Mouse (Mus musculus) CH12.LX (cell line): ENCODE measurements around the gene Gfod2. TPM values are rescaled to one million over a fixed set of nuclear protein-coding genes. Genes with fewer than 3 reads are reported as not detected.

ENCODE experiments used
- DNase-seq: peaks from one replicate; pipeline ENCODE4 v3.0.0-alpha.2; 2013; ENCODE audit errors: extremely low read depth
- H3K27ac ChIP-seq: 2 replicates; pipeline ENCODE4 v1.5.1; 2012; ENCODE audit warnings: low read depth, mild to moderate bottlenecking, control low read depth, moderate library complexity; ENCODE audit not compliant: insufficient read depth
- H3K27me3 ChIP-seq: replicated peaks from 2 replicates; pipeline ENCODE3; 2012; ENCODE audit warnings: inconsistent platforms
- H3K36me3 ChIP-seq, 2 experiments: replicated peaks in 1 of 2; 2 replicates each; pipeline versions ENCODE3 to v1.6.1; 2012; ENCODE audit warnings: inconsistent platforms in 1 of 2, low read length in 1 of 2, mild to moderate bottlenecking in 1 of 2, mixed read lengths in 1 of 2, moderate library complexity in 1 of 2; ENCODE audit not compliant: control insufficient read depth in 1 of 2, insufficient read depth in 1 of 2
- H3K4me1 ChIP-seq, 2 experiments: 2 replicates each; pipeline ENCODE4 v1.6.1; 2012; ENCODE audit warnings: inconsistent platforms in 1 of 2, moderate library complexity in 1 of 2; ENCODE audit not compliant: insufficient read depth in 2 of 2, control insufficient read depth in 1 of 2
- H3K4me2 ChIP-seq: 2 replicates; pipeline ENCODE4 v1.6.1; 2012; ENCODE audit warnings: low read depth, mild to moderate bottlenecking, control low read depth; ENCODE audit not compliant: poor library complexity, insufficient read depth, severe bottlenecking
- H3K4me3 ChIP-seq, 3 experiments: fragments of 150-350 bp in 1 of 3; sonication (generic) in 1 of 3; replicated peaks in 1 of 3; 2 replicates each; pipeline versions ENCODE3 to v1.5.1; 2011 to 2012; ENCODE audit warnings: low read depth in 2 of 3, low read length in 2 of 3, mild to moderate bottlenecking in 2 of 3, moderate library complexity in 2 of 3, control low read depth in 1 of 3, improper control_type of control experiment in 1 of 3, inconsistent platforms in 1 of 3, mixed read lengths in 1 of 3; ENCODE audit not compliant: poor library complexity in 1 of 3
- H3K79me2 ChIP-seq: replicated peaks from 2 replicates; pipeline ENCODE4 v1.6.1; 2012; ENCODE audit warnings: mild to moderate bottlenecking, moderate library complexity; ENCODE audit not compliant: control insufficient read depth, poor library complexity, insufficient read depth, severe bottlenecking; ENCODE audit errors: extremely low read depth
- H3K9ac ChIP-seq: 2 replicates; pipeline ENCODE4 v1.6.1; 2012; ENCODE audit warnings: low read depth, mild to moderate bottlenecking, control low read depth, moderate library complexity; ENCODE audit not compliant: insufficient read depth
- H3K9me3 ChIP-seq: replicated peaks from 2 replicates; pipeline ENCODE3; 2012; ENCODE audit warnings: low read length, inconsistent platforms, mixed read lengths
- CTCF ChIP-seq, 2 experiments: IDR thresholded peaks in 1 of 2; conservative IDR thresholded peaks in 1 of 2; 2 replicates each; pipeline ENCODE4 v1.5.1; 2011 to 2012; ENCODE audit warnings: low read depth in 2 of 2, low read length in 2 of 2, improper control_type of control experiment in 1 of 2, inconsistent platforms in 1 of 2, mild to moderate bottlenecking in 1 of 2, moderate library complexity in 1 of 2
- E2F4 ChIP-seq: IDR thresholded peaks from 2 replicates; pipeline ENCODE4 v1.6.1; 2011; ENCODE audit warnings: low read depth, low read length, improper control_type of control experiment; ENCODE audit not compliant: insufficient replicate concordance
- IRF4 ChIP-seq: IDR thresholded peaks from 2 replicates; pipeline ENCODE4 v1.6.1; 2014; ENCODE audit warnings: low read depth, mild to moderate bottlenecking, inconsistent platforms, low read length, improper control_type of control experiment
- JUN ChIP-seq: IDR thresholded peaks from 2 replicates; pipeline ENCODE4 v1.6.1; 2011; ENCODE audit warnings: low read depth, mild to moderate bottlenecking, low read length, improper control_type of control experiment, moderate library complexity; ENCODE audit not compliant: insufficient read depth
- KAT2A ChIP-seq: IDR thresholded peaks from 2 replicates; pipeline ENCODE4 v1.6.1; 2012; ENCODE audit warnings: low read length, improper control_type of control experiment, inconsistent platforms; ENCODE audit not compliant: insufficient replicate concordance
- MAFK ChIP-seq: IDR thresholded peaks from 2 replicates; pipeline ENCODE4 v1.6.1; 2011; ENCODE audit warnings: low read length, improper control_type of control experiment; ENCODE audit not compliant: insufficient replicate concordance
- NELFE ChIP-seq: IDR thresholded peaks from 2 replicates; pipeline ENCODE4 v1.6.1; 2011; ENCODE audit warnings: low read depth, low read length, improper control_type of control experiment
- NRF1 ChIP-seq: IDR thresholded peaks from 2 replicates; pipeline ENCODE4 v1.6.1; 2014; ENCODE audit warnings: low read depth, mild to moderate bottlenecking, inconsistent platforms, low read length, improper control_type of control experiment, moderate library complexity
- POLR2AphosphoS2 ChIP-seq: IDR thresholded peaks from 2 replicates; pipeline ENCODE4 v1.6.1; 2011; ENCODE audit warnings: low read depth, low read length, improper control_type of control experiment
- UBTF ChIP-seq: IDR thresholded peaks from 2 replicates; pipeline ENCODE4 v1.6.1; 2012; ENCODE audit warnings: low read depth, mild to moderate bottlenecking, inconsistent platforms, low read length, improper control_type of control experiment, moderate library complexity
- dilution Hi-C: fragments of 300-500 bp; cut with MboI; formaldehyde crosslinking; loops from 2 replicates; pipeline ENCODE4 v1.14.3; 2020; ENCODE audit warnings: low sequenced_read_pairs; ENCODE audit not compliant: extremely low pct_unique_long_range_greater_than_20kb, extremely low pct_ligation_motif_present
- in situ Hi-C: fragments of 300-500 bp; cut with MboI; formaldehyde crosslinking; loops from 3 replicates; pipeline ENCODE4 v1.14.3; 2019; ENCODE audit warnings: low sequenced_read_pairs, low pct_ligation_motif_present, low pct_unique_long_range_greater_than_20kb, mixed read lengths
- polyA plus RNA-seq: library from polyadenylated mRNA; unstranded; fragments of >175 nt; gene quantifications from 2 replicates; pipeline ENCODE4 v1.2.1, GENCODE M21; 2012; ENCODE audit warnings: low read depth; ENCODE audit not compliant: insufficient read length
- total RNA-seq, 2 experiments: library from RNA; depleted of rRNA; stranded (reverse); fragments of 300-350 nt in 1 of 2; fragments of >200 nt in 1 of 2; gene quantifications; 2 replicates each; pipeline ENCODE4 v1.2.3; 2012 to 2014

Gene Gfod2
- total and polyA plus RNA-seq, 3 experiments = 1.7 to 3.1 (median 3.1) TPM

DNA sequence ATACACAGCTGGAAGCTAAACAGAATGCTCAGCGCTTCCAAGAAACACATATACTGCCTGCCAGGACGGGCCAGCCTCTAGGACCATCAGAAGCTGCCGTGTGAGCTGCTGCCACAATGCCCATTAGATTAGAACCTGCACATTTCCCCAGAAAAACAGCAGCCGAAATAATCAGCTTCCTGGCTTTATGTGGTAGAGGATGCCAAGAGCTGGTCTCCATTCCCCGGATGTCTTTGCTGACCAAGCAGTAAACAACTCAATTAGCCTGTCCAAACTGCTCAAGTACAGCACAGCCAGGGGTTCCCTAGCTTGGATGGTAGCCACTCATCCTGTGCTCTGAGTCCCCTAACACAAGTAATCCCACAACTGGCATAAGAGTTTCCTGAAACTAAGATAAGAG is 49.3 kb upstream of the Gfod2 start:
- no peaks in the 10 kb centered on the region for H3K9me3 ChIP-seq
- in situ Hi-C loops (no loop called here), dilution Hi-C loops (no loop called here)
- H3K9ac ChIP-seq = no peak overlapping the region
- DNase-seq = no peak
- H3K4me3 ChIP-seq = no peak overlapping the region
- peaks cover 0 to 47% of the 10 kb centered on the region in 2 experiments for H3K36me3 ChIP-seq
- H3K79me2 ChIP-seq = peaks cover 20% of the 10 kb centered on the region
- H3K27ac ChIP-seq = no peak overlapping the region
- no peak overlapping the region for H3K4me2 ChIP-seq
- no peaks in the 10 kb centered on the region for H3K27me3 ChIP-seq
- H3K4me1 ChIP-seq = peaks cover 15 to 63% of the 10 kb centered on the region in 2 experiments
- TF ChIP-seq CTCF (conservative IDR thresholded peaks at IDR 0.05 in 1 of 2, IDR thresholded peaks at IDR 0.05 in 1 of 2; ENCODE audit: low read depth in 2 of 2, low read length in 2 of 2) (no peak), NELFE (no peak), POLR2AphosphoS2 (no peak), IRF4 (no peak), KAT2A (no peak), MAFK (no peak)

GRCm38 (mm10) chr8:105805964-105806363 is 47.5 kb upstream of the Gfod2 start:
- Histone ChIP-seq H3K79me2 (peaks cover 20% of the 10 kb centered on the region), H3K27me3 (no peaks in the 10 kb centered on the region), H3K36me3 (peaks cover 0 to 42% of the 10 kb centered on the region in 2 experiments), H3K4me2 (no peak overlapping the region; the same call in 1 of the 2 replicates), H3K4me3 (no peak overlapping the region), H3K27ac (no peak overlapping the region; the same call in 1 of the 2 replicates), H3K9me3 (no peaks in the 10 kb centered on the region), H3K9ac (no peak overlapping the region)
- in situ Hi-C loops (no loop called here), dilution Hi-C loops (no loop called here)
- TF ChIP-seq NRF1 (no peak), JUN (no peak), MAFK (peak; percentile 73; the same call in 1 of the 2 replicates)
- TF ChIP-seq, all 38 proteins: peak for 1
- DNase-seq = peak; percentile 30
- H3K4me1 ChIP-seq = peaks cover 16 to 57% of the 10 kb centered on the region in 2 experiments

DNA sequence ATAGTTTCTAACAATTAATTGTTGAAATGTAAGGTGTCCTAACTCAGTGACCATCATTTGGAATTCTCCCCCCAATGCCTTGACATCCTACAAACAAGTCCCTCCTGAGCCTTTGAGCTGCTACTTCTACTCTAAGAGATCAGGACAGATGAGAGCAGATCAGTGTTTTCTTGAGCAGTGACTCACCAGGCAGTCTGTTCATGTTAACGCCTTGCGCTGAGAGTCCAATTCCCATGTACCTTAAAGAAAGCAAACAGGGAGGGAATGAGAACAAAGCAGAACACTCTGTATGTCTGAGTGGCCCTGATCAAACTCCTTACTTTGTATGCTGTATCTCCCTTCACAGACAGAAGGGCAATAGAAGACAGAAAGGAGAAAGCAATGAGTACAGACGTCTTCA is 46.9 kb upstream of the Gfod2 start:
- H3K36me3 ChIP-seq = peaks cover 0 to 43% of the 10 kb centered on the region in 2 experiments
- in situ Hi-C loops = no loop called here
- DNase-seq = no peak
- H3K4me1 ChIP-seq = peaks cover 15 to 51% of the 10 kb centered on the region in 2 experiments
- H3K27ac ChIP-seq = peak overlapping the region; percentile 39; the same call in 1 of the 2 replicates
- no peak overlapping the region for H3K9ac ChIP-seq
- H3K4me3 ChIP-seq = no peak overlapping the region
- H3K4me2 ChIP-seq = no peak overlapping the region
- H3K9me3 ChIP-seq = no peaks in the 10 kb centered on the region
- no peaks in the 10 kb centered on the region for H3K27me3 ChIP-seq
- H3K79me2 ChIP-seq = peaks cover 20% of the 10 kb centered on the region
- dilution Hi-C loops = no loop called here
- TF ChIP-seq UBTF (no peak), E2F4 (no peak)
- TF ChIP-seq, all 38 proteins: peak for 0
